In the genomic region with DNA sequence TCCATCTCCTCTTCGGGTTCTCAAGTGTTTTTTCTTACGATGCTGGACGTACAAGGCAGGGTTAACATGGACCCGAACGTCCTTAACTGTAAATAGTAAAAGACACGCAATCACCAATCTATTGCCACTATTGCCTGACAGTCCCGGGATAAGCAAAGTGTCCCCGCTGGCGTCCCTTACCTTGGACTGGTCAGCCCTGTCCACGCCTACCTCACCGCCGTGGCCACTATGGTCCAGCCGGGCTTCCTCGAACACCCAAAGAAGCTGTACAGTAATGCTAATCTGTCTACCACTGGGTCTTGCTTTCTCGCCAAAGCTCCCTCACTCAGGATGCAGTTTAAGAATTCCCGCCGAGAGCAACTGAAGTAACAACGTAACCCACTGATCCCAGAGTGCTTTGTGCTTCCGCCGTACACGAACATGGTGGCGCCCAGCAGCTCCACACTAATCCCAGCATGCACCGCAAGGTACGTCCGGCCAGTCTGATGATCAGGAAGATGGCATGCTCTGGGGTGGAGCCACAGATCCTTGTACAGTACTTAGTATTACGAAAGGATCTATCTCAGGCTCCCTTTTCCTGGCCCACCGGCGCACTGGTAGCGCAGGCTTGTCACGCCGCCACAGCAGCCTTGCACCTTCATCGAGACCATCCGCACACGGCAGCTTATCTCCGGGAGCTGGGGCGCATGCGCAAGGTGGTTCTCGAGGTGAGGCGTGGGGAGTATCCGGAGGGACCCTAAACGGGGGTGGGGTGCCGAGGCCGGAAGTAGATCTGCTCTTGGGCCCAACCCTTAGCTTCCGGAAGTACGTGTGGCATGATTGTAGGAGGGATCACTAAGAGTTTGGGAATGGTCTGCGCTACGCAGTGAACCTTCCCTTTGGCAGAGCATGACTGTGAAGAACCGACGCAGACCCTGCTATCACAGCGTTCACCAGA, we compare ENCODE assay signal across 7 mouse cellular contexts. TPM values are rescaled to one million over a fixed set of nuclear protein-coding genes. Genes with fewer than 3 reads are reported as not detected.
DNase-seq lines count a peak whose midpoint lies in the region; ATAC-seq lines count a peak whose summit lies in the region.

A gene (plus strand): TSS at position 456 of the 937 bp plus-strand sequence.
A gene (minus strand): TSS at position 723 of the 937 bp plus-strand sequence.

- peak; percentile 99 for ATAC-seq in intestine, embryonic 15.5 days

- 0 out of 2 replicates have a peak, but pooled peaks cover 11% of the 10 kb centered on the region for H3K36me3 ChIP-seq in intestine, embryonic 15.5 days
- H3K36me3 ChIP-seq in midbrain, embryonic 10.5 days: peaks cover 47% of the 10 kb centered on the region

- H3K9me3 ChIP-seq in intestine, embryonic 15.5 days: no peaks in the 10 kb centered on the region
- no peaks in the 10 kb centered on the region for H3K9me3 ChIP-seq in midbrain, embryonic 10.5 days (replicated peaks)

- intact Hi-C loops in gastrocnemius, postnatal 36 days (cut with DNase I): no loop called here
- intact Hi-C loops in left cerebral cortex, postnatal 25 days (cut with DNase I): loop anchor here (5.0 kb wide), 1 partner anchor 313 kb away; no protein-coding TSS in a partner anchor

- no peaks in the 10 kb centered on the region for H3K27me3 ChIP-seq in intestine, embryonic 15.5 days (replicated peaks)
- H3K27me3 ChIP-seq in midbrain, embryonic 10.5 days (ENCODE audit: low read depth, poor library complexity, severe bottlenecking): no peaks in the 10 kb centered on the region

- H3K27ac ChIP-seq in intestine, embryonic 15.5 days: peak within 1 kb of the TSS; percentile 96
- H3K27ac ChIP-seq in midbrain, embryonic 10.5 days (replicated peaks): peak within 1 kb of the TSS; percentile 97

- peak; percentile 97 for DNase-seq in adrenal gland, adult 2 months
- peak; percentile 91 for DNase-seq in embryo, embryonic 11.5 days (ENCODE audit: low read depth, low spot score)
- peak; percentile 89 to 98 for DNase-seq in gastrocnemius, postnatal 36 days
- DNase-seq in left cerebral cortex, postnatal 25 days (ENCODE audit: low spot score in 2 of 2): peak; percentile 98 to 99
- peak; percentile 97 for DNase-seq in midbrain, embryonic 10.5 days (ENCODE audit: low spot score)
- DNase-seq in right cerebral cortex, postnatal 4 days: peak; percentile 92

- WGBS in intestine, embryonic 15.5 days: under 1% methylated on average over 50 of the region's 50 CpGs
- WGBS in midbrain, embryonic 10.5 days: under 1% methylated on average over 50 of the region's 50 CpGs

- peak within 1 kb of the TSS; percentile 71 for H3K4me2 ChIP-seq in intestine, embryonic 15.5 days (replicated peaks)

- 0 out of 2 replicates have a peak, but pooled peaks cover 7% of the 10 kb centered on the region for H3K4me1 ChIP-seq in intestine, embryonic 15.5 days (replicated peaks)
- H3K4me1 ChIP-seq in midbrain, embryonic 10.5 days: peaks cover 16% of the 10 kb centered on the region

- H3K9ac ChIP-seq in intestine, embryonic 15.5 days: peak within 1 kb of the TSS; percentile 57

- peak within 1 kb of the TSS; percentile 68 for H3K4me3 ChIP-seq in intestine, embryonic 15.5 days (replicated peaks)
- H3K4me3 ChIP-seq in midbrain, embryonic 10.5 days: peak within 1 kb of the TSS; percentile 74

RNA-seq across cellular contexts. Expression of the first gene that starts in this region (rescaled TPM):
- 1 to 10 TPM; 8.2 to 8.3 TPM for total RNA-seq in adrenal gland, adult 2 months (2021)
- 7.7 and 7.8 TPM in 2 replicates for polyA plus RNA-seq in adrenal gland, adult 2 months (2012; rRNA removed)
- total RNA-seq in gastrocnemius, postnatal 36 days (2021): 1 to 10 TPM; 4.9 to 5.3 TPM
- polyA plus RNA-seq in intestine, embryonic 15.5 days (2015; fragmentation: Nextera tagmentation; extraction: Ambion mirVana): 5.0 and 5.4 TPM in 2 replicates
- 10 to 100 TPM in 1 of 2 experiments, 1 to 10 TPM in 1; 9.3 to 10.2 TPM for total RNA-seq in left cerebral cortex, postnatal 25 days (2021)
- 5.9 and 6.2 TPM in 2 replicates for polyA plus RNA-seq in midbrain, embryonic 10.5 days (2016; fragmentation: Nextera tagmentation; extraction: Ambion mirVana)

RNA-seq across cellular contexts. Expression of the second gene that starts in this region (rescaled TPM):
- 1 to 10 TPM; 6.5 to 7.8 TPM for total RNA-seq in adrenal gland, adult 2 months (2021)
- 10.2 and 13.7 TPM in 2 replicates for polyA plus RNA-seq in adrenal gland, adult 2 months (2012; rRNA removed)
- total RNA-seq in gastrocnemius, postnatal 36 days (2021): 1 to 10 TPM; 1.4 to 2.1 TPM
- 10.9 and 12.8 TPM in 2 replicates for polyA plus RNA-seq in intestine, embryonic 15.5 days (2015; fragmentation: Nextera tagmentation; extraction: Ambion mirVana)
- 1 to 10 TPM; 4.5 to 4.6 TPM for total RNA-seq in left cerebral cortex, postnatal 25 days (2021)
- 21.6 and 23.5 TPM in 2 replicates for polyA plus RNA-seq in midbrain, embryonic 10.5 days (2016; fragmentation: Nextera tagmentation; extraction: Ambion mirVana)

Comparison
In these comparisons a context has a peak if more than half of its experiments do, and no peak if none do; other contexts are left out.
1. Peak in every context shown above with its lines: DNase-seq, ATAC-seq, H3K4me3 ChIP-seq and H3K27ac ChIP-seq.